Mouse (Mus musculus) splenic B cell, adult 2 months (primary cell): ENCODE measurements around the gene Wdsub1.
"Not testable (repeated sequence)": the region's sequence is repeated elsewhere in the genome, so short reads cannot be mapped to it uniquely, and the experiment has no call there.

ENCODE experiments used
- DNase-seq: peaks from one replicate; pipeline ENCODE4 v3.0.0-alpha.2; 2011; ENCODE audit warnings: low read depth, low spot score
- H3K27me3 ChIP-seq: 2 replicates; pipeline ENCODE4 v1.6.1; 2012; ENCODE audit warnings: mild to moderate bottlenecking, low read length, moderate library complexity, mixed read lengths; ENCODE audit not compliant: control insufficient read depth, poor library complexity, insufficient read depth, severe bottlenecking
- H3K36me3 ChIP-seq: 2 replicates; pipeline ENCODE4 v1.6.1; 2012; ENCODE audit warnings: mild to moderate bottlenecking, low read length, moderate library complexity, mixed read lengths; ENCODE audit not compliant: control insufficient read depth, poor library complexity, insufficient read depth, severe bottlenecking

Wdsub1 gene

GRCm38 (mm10) chr2:59862618-59863017 is 19.8 kb downstream of the Wdsub1 start:
- DNase-seq, result no peak
- no peaks in the 10 kb centered on the region for H3K36me3 ChIP-seq

GRCm38 (mm10) chr2:59854363-59854762 is 28.0 kb downstream of the Wdsub1 start:
- DNase-seq, result no peak
- Histone ChIP-seq H3K36me3 (no peaks in the 10 kb centered on the region), H3K27me3 (no peaks in the 10 kb centered on the region)

More at GRCm38 (mm10) chr2:59862618-59863017, 19.8 kb downstream of the Wdsub1 start:
- no peaks in the 10 kb centered on the region for H3K27me3 ChIP-seq

DNA sequence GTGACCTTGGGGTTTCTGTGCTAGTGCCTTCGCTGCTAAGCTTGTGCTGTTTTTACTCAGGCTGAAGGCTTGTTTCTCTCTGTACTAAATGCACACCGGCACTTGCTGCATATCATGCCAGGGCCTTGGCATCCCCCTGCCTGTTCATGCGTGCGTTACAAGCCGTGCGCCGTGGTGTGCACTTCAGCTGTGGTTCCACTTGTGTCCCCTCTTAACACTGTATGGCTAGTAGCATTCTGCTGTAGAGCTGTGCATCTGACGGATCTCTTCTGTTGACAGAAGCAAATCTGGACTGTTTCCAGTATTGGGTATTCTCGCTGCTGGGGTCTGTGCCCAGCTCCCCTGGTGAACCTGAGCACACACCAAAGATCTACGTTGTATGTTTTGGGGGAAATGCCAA is 28.8 kb downstream of the Wdsub1 start:
- DNase-seq, result no peak
- Histone ChIP-seq H3K27me3 (no peaks in the 10 kb centered on the region), H3K36me3 (no peaks in the 10 kb centered on the region)

GRCm38 (mm10) chr2:59852916-59853315 is 29.5 kb downstream of the Wdsub1 start:
- Histone ChIP-seq H3K36me3 (no peaks in the 10 kb centered on the region), H3K27me3 (no peaks in the 10 kb centered on the region)
- no peak for DNase-seq

DNA sequence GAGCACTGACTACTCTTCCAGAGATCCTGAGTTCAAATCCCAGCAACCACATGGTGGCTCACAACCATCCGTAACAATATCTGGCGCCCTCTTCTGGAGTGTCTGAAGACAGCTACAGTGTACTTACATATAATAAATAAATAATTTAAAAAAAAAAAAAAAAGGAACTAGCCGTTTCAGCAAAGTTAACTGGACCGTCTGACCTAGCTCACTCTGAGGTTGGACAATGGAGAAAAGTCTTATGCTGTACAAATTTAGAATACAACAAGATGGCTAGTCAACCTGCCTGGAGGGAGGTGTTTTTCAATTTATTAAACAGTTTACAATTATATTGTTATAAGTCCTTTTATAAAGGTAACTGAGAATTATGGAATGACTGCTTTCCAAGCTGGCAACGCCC is 30.5 kb downstream of the Wdsub1 start:
- H3K36me3 ChIP-seq, H3K27me3 ChIP-seq, DNase-seq: not testable (repeated sequence)

- Histone ChIP-seq H3K36me3 (no peaks in the 10 kb centered on the region), H3K27me3 (no peaks in the 10 kb centered on the region)
- DNase-seq, result no peak
These were observed 38.5 kb downstream of the Wdsub1 start for GRCm38 (mm10) chr2:59843848-59844247.

- DNase-seq, result no peak
- Histone ChIP-seq H3K27me3 (no peaks in the 10 kb centered on the region), H3K36me3 (no peaks in the 10 kb centered on the region)
These were observed 39.2 kb downstream of the Wdsub1 start for GRCm38 (mm10) chr2:59843156-59843555.

- DNase-seq, result no peak
- Histone ChIP-seq H3K36me3 (no peaks in the 10 kb centered on the region), H3K27me3 (no peaks in the 10 kb centered on the region)
These were observed 39.8 kb downstream of the Wdsub1 start for GRCm38 (mm10) chr2:59842556-59843008.

DNA sequence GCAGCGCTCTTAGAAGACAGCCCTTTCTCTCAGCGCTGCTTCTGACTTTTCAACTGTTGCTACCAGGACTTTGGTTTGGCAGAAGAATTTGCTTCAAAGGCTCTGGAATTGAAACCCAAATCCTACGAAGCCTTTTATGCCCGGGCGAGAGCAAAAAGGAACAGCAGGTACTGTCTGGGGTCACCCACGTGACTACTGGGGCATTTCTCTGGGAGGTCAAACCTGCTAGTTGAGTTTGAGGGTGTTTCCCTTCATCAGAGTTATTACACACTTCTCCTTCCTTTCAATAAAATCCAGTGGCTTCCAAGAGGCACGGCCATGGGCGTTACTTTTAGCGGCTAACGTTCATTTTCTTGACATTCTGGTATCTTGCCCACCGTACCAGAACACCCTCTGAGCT is 40.4 kb downstream of the Wdsub1 start:
- no peak for DNase-seq
- Histone ChIP-seq H3K27me3 (no peaks in the 10 kb centered on the region), H3K36me3 (no peaks in the 10 kb centered on the region)

GRCm38 (mm10) chr2:59841189-59841939 is 41.0 kb downstream of the Wdsub1 start:
- H3K36me3 ChIP-seq, result no peaks in the 10 kb centered on the region
- no peak for DNase-seq
- no peaks in the 10 kb centered on the region for H3K27me3 ChIP-seq

DNA sequence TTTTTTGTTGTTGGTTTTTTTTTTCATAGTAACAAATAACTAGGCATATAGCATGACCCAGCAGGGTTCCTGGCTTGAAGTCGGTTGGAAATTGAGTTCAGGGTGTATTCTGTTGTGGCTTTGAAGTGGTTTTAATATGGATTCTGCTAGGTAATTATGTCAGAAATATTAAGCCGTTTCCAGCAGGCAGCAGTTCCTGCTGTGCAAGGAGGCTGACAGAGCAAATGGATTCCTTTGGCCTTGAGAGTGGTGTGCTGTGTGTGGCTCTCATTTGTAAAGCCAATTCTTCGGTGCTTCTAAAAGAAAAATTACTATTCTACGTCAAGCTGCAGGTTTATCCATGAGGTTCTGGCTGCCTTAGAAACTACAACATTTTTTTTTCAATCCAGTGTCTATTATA is 42.2 kb downstream of the Wdsub1 start:
- no peaks in the 10 kb centered on the region for H3K36me3 ChIP-seq
- H3K27me3 ChIP-seq, result no peaks in the 10 kb centered on the region
- no peak for DNase-seq

DNA sequence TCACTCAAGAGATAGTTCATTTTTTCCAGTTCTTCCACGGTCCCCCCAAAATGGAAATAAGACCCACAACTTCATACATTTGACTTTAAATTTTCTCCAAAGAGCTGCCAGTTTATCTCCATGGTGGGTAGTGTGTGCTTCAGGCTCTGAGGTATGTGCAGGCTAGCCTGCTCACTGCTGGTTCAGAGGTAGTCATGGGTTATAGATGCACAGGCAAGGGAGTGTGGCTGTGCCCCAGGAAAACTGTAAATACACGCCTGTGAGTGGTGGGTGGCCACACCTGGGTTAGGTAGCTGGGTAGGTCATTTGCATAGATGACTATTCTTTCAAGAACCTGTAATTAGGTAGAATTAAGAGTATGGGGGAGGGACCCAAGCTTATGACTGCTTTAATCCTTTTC is 42.6 kb downstream of the Wdsub1 start:
- Histone ChIP-seq H3K36me3 (no peaks in the 10 kb centered on the region), H3K27me3 (no peaks in the 10 kb centered on the region)
- DNase-seq, result no peak

DNA sequence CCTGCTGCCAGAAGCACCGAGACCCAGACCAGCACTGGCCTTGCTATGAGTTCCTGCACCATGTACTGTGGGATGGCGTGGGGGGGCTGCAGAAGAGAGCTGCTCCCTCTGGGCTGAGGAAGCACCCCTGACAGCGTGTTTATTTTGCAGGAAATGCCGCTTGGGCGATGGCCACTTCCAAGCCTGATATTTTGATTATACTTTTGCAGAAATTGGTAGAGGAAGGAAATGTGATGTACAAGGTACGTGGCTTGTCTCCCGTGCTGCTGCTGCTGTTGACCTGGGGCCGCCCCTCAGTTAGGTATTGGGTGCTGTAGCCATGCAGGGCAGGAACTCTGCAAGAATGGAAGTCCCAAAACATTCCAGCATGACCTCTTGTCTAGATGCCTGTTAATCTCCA is 43.6 kb downstream of the Wdsub1 start:
- no peaks in the 10 kb centered on the region for H3K36me3 ChIP-seq
- DNase-seq, result no peak
- no peaks in the 10 kb centered on the region for H3K27me3 ChIP-seq

- H3K36me3 ChIP-seq, result no peaks in the 10 kb centered on the region
- H3K27me3 ChIP-seq, result no peaks in the 10 kb centered on the region
These were observed 50.6 kb downstream of the Wdsub1 start for GRCm38 (mm10) chr2:59831831-59832230.

DNA sequence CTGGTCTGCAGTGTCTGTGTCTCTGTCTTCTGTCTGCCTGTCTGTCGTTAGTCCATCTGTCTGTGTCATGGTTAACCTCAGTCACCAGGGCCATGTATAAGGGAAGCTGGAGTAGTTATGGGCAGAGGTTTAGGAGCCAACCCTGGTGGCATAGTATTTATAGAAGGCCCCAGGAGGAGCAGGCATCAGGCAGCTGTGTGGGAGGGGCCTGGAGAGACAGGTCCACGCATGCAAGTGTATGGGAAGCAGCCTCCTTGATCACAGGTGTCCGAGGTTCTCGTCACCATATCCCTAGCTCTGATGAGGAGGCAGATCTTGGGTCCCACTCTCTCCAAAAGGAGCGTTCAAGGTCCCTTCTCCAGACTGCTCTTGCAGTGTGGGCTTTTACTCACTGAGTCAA is 51.5 kb downstream of the Wdsub1 start:
- no peak for DNase-seq
- no peaks in the 10 kb centered on the region for H3K27me3 ChIP-seq
- H3K36me3 ChIP-seq, result no peaks in the 10 kb centered on the region

More at GRCm38 (mm10) chr2:59831831-59832230, 50.6 kb downstream of the Wdsub1 start:
- DNase-seq, result no peak

DNA sequence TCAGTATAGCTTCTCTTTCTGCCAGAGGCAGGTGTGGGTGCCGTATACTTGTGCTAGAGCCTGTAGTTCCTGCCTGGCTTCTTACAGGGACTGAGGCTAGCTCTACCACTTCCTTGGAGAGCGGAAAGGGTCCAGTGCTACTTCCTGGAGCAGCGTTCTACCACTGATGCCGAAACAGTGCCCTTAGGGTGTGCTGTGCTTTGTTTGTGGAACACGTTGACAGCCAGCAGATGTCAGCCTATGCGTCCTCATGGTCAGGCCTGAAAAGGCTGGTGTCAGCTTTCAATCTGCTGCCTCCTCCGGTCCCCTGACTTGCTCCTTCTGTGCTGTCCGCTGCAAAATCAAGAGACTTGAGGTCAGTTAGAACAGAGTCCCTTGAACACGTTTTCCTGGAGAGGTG is 52.2 kb downstream of the Wdsub1 start:
- no peaks in the 10 kb centered on the region for H3K27me3 ChIP-seq
- H3K36me3 ChIP-seq, result no peaks in the 10 kb centered on the region
- DNase-seq, result peak; percentile 4
